Mouse (Mus musculus): Measurements from ENCODE around the gene Lamb1. TPM values are rescaled to one million over a fixed set of nuclear protein-coding genes. Genes with fewer than 3 reads are reported as not detected.

The Lamb1 gene
- polyA plus RNA-seq, 1 experiment from 2014 or later, result 32.4 TPM

DNA sequence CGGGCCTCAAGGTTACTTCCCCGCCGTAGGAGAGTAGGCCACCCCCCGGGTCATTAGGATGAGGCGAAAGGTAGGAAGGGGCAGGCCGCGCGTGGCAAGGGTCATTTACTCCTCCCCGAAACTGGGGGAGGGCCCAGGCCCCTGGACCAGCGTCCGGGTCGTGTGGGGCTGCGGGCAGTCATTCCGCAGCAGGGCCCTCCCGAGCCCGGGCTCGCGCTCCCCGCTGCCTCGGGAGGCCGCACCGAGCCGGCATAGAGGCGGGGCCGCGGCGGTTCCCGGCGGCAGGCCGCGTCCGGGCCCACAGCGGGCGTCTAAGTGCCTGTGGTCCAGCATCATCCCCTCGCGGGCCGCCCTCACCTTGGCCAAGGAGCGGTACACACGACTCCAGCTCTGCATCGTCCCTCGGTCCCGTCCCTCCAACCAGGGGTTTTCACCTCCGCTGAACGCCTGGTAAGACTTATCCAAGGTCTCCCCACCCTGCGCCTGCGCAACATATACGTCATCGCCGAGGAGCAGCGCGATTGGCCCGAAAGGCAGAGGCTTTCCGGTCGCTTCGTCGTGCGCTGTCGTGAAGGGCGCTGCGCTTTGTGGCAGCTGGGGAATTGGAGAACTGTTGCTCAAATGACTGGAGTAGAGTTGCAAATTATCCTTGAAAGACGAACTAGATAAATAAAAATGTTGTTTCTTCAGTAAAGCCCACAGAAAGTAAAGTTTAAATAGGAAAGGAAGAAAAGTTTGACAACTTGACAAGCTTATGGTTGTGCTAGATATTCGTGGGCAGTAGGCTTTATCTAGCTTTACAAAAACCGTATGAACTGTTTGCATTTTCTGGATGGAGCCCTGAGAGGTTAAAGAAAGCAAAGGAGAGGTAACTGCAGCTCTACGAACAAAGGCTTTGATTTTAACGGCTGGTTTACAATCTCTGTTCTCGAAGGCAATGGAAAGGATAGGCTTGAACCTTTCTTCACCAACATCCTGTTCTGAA lies 86.2 kb downstream of the Lamb1 start, which contains the start of gene Dld:
Gene Dld, minus strand, starts transcription at position 510 of the 985 bp plus-strand sequence.
- peaks cover 5% of the 10 kb centered on the region for H3K4me1 ChIP-seq (ENCODE audit: control insufficient read depth, insufficient read depth, low read length)
- WGBS, result 6% methylated on average over 59 of the region's 66 CpGs
- H3K4me2 ChIP-seq (ENCODE audit: low read depth), result peak within 1 kb of the TSS; percentile 88
- ATAC-seq (ENCODE audit: insufficient read depth, low FRiP score, low TSS enrichment), result peak; percentile 99
- H3K36me3 ChIP-seq (ENCODE audit: control insufficient read depth, insufficient read depth, low read length), result peaks cover 3% of the 10 kb centered on the region; the same call in 1 of the 2 replicates
- peak; percentile 97 for DNase-seq (ENCODE audit: low spot score)
- H3K27ac ChIP-seq (ENCODE audit: low read depth, low read length), result peak within 1 kb of the TSS; percentile 27; the same call in 1 of the 2 replicates
- H3K9me3 ChIP-seq (ENCODE audit: control insufficient read depth, low read length), result no peaks in the 10 kb centered on the region
- H3K4me3 ChIP-seq (ENCODE audit: low read depth, low read length), result peak within 1 kb of the TSS; percentile 97
- no peaks in the 10 kb centered on the region for H3K27me3 ChIP-seq (ENCODE audit: control insufficient read depth, insufficient read depth, low read length)
- peak within 1 kb of the TSS; percentile 92 for H3K9ac ChIP-seq (ENCODE audit: low read length)

DNA sequence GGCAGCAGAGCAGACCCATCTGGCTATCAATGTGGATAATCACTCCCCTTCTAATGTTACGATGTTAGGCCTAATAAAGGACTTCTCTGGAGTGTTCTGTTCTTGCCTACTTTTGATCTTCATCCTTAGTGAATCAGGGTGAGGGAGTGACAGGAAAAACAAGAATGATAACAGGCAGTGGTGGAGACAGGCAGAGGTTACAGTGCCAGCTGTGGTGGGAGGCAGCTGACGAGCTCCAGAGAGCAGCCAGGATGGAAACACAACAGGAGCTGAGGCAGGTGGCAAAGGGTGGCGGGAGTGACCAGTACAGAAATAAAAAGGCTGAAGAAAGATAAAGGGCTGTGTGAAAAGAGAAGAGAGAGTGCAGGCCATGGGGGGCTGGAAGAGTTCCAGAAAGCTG lies 101.4 kb downstream of the Lamb1 start:
- DNase-seq (ENCODE audit: low spot score), result no peak
- ATAC-seq (ENCODE audit: insufficient read depth, low FRiP score, low TSS enrichment), result no peak
- WGBS, result 64% methylated on average over 3 of the region's 3 CpGs

DNA sequence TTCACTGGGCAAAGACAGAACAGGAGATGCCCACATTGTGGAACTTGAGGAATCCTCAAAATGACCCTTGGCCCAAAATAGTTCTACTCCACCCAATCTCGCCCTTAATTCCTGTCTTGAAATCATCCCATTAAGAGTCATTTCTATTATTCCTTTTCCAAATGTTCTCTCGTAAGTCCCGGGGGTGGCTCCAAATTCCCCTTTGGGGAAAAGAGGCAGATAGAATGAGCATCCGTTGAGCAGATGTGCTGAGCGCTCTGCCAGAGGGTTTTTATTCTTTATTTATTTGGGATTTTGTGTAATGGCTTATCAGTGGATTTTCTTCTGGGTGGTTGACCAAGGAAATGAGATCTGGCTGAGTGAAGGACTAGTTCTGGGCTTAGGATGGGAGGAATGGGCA lies 102.7 kb downstream of the Lamb1 start:
- Histone ChIP-seq H3K36me3 (ENCODE audit: control insufficient read depth, insufficient read depth, low read length) (no peaks in the 10 kb centered on the region), H3K9me3 (ENCODE audit: control insufficient read depth, low read length) (no peaks in the 10 kb centered on the region), H3K4me1 (ENCODE audit: control insufficient read depth, insufficient read depth, low read length) (no peaks in the 10 kb centered on the region), H3K9ac (ENCODE audit: low read length) (no peak overlapping the region), H3K27me3 (ENCODE audit: control insufficient read depth, insufficient read depth, low read length) (no peaks in the 10 kb centered on the region), H3K4me3 (ENCODE audit: low read depth, low read length) (no peak overlapping the region), H3K4me2 (ENCODE audit: low read depth) (no peak overlapping the region), H3K27ac (ENCODE audit: low read depth, low read length) (no peak overlapping the region)
- no peak for DNase-seq (ENCODE audit: low spot score)
- no peak for ATAC-seq (ENCODE audit: insufficient read depth, low FRiP score, low TSS enrichment)
- WGBS, result 88% methylated on average over 5 of the region's 5 CpGs

More for the DNA sequence above, 101.4 kb downstream of the Lamb1 start:
- Histone ChIP-seq H3K27ac (ENCODE audit: low read depth, low read length) (no peak overlapping the region), H3K9ac (ENCODE audit: low read length) (no peak overlapping the region), H3K4me3 (ENCODE audit: low read depth, low read length) (no peak overlapping the region), H3K36me3 (ENCODE audit: control insufficient read depth, insufficient read depth, low read length) (no peaks in the 10 kb centered on the region), H3K4me2 (ENCODE audit: low read depth) (no peak overlapping the region), H3K4me1 (ENCODE audit: control insufficient read depth, insufficient read depth, low read length) (no peaks in the 10 kb centered on the region), H3K27me3 (ENCODE audit: control insufficient read depth, insufficient read depth, low read length) (no peaks in the 10 kb centered on the region), H3K9me3 (ENCODE audit: control insufficient read depth, low read length) (no peaks in the 10 kb centered on the region)

DNA sequence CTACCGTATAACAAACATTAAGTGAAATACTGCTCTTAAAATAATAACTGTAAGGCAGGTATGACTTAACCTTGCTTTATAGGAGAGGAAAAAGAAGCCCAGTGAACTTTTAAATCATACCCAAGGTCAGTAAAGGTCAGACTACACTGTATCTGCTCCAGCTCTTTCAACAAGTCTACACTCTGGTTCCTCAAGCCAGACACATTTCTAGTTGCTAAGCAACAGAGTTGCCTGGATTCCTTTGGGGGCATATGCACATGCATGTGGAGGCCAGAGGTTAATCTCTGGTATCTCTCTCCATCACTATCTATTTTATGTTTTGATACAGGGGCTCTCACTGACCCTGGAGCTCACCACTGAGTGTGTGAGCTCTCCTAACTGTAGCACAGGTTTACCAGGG lies 104.1 kb downstream of the Lamb1 start:
- no peaks in the 10 kb centered on the region for H3K27me3 ChIP-seq (ENCODE audit: control insufficient read depth, insufficient read depth, low read length)
- no peaks in the 10 kb centered on the region for H3K36me3 ChIP-seq (ENCODE audit: control insufficient read depth, insufficient read depth, low read length)
- H3K4me2 ChIP-seq (ENCODE audit: low read depth), result no peak overlapping the region
- no peaks in the 10 kb centered on the region for H3K9me3 ChIP-seq (ENCODE audit: control insufficient read depth, low read length)
- H3K9ac ChIP-seq (ENCODE audit: low read length), result no peak overlapping the region
- ATAC-seq (ENCODE audit: insufficient read depth, low FRiP score, low TSS enrichment) (no peak), DNase-seq (ENCODE audit: low spot score) (no peak)
- WGBS, result 91% methylated on average over 1 of the region's 1 CpGs
- no peak overlapping the region for H3K27ac ChIP-seq (ENCODE audit: low read depth, low read length)
- H3K4me1 ChIP-seq (ENCODE audit: control insufficient read depth, insufficient read depth, low read length), result no peaks in the 10 kb centered on the region
- H3K4me3 ChIP-seq (ENCODE audit: low read depth, low read length), result no peak overlapping the region

DNA sequence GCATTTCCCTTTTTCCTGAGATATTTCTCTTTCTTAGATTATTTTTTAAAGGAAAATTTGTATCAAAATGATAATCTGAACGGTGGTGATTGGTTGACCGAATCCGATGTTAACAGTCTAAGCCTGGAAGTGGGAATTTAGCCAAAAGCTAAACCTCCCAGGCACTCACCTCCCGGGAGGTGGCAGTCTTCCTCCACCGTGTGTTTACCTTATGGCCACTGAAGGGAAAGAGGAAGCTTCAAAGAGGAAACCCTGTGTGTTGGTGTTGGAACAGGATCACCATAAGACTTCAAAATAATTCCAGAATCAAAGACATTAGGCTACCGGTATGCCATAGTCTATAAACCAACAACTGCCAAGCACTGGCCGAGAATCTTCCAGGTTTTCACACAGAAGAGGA lies 104.6 kb downstream of the Lamb1 start:
- no peaks in the 10 kb centered on the region for H3K27me3 ChIP-seq (ENCODE audit: control insufficient read depth, insufficient read depth, low read length)
- DNase-seq (ENCODE audit: low spot score) (no peak), ATAC-seq (ENCODE audit: insufficient read depth, low FRiP score, low TSS enrichment) (no peak)
- 95% methylated on average over 7 of the region's 7 CpGs for WGBS
- H3K4me3 ChIP-seq (ENCODE audit: low read depth, low read length), result no peak overlapping the region
- no peak overlapping the region for H3K4me2 ChIP-seq (ENCODE audit: low read depth)
- H3K27ac ChIP-seq (ENCODE audit: low read depth, low read length), result no peak overlapping the region
- H3K36me3 ChIP-seq (ENCODE audit: control insufficient read depth, insufficient read depth, low read length), result no peaks in the 10 kb centered on the region
- H3K9me3 ChIP-seq (ENCODE audit: control insufficient read depth, low read length), result no peaks in the 10 kb centered on the region
- H3K4me1 ChIP-seq (ENCODE audit: control insufficient read depth, insufficient read depth, low read length), result no peaks in the 10 kb centered on the region
- H3K9ac ChIP-seq (ENCODE audit: low read length), result no peak overlapping the region

DNA sequence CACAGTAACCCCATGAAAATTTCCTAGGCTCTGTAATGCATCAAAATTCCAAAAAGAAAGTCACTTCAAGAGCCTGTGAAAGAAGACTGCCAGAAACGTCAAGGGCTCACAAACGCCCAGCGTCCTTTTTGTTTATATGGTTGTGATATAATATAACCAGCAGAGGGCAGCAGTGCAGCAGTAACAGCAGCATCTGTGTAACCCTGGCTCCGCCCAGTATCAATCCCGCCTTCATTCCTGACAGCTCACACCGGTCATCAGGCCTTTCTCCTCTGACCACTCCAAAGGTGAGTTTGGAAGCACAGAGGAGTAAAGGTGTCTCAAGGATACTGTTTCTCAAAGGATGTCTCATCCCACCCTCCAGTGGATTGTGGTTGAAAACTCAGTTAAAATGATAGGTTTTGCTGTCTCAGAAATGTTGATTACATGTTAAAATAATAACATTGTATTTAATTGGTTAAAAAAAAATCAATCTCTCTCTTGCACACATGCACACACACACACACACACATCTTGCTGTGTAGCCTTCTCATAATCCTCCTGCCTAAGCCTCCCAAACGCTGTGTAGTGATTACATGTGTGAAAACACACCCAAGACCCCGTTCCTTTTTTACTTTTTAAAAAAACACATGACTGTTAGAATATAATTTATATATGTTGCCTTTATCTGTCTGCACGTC lies 109.7 kb downstream of the Lamb1 start:
- 40% methylated on average over 9 of the region's 9 CpGs for WGBS

DNA sequence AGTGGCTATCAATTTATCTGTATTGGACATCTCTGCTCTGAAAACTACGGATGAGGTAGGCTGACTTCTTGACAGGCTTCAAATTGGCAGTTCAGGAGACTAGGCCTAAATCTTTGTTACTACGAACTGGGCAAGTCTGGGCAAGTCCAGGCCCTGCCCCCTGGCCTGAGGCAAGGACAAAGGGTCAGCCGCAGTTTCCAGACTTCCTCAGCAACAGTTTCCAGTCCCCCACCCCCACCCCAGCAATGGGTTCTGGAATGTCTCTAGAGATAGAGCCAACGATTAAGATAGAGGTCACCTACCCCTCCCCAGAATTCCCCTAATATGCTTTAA lies 110.2 kb downstream of the Lamb1 start:
- Histone ChIP-seq H3K9ac (ENCODE audit: low read length) (no peak overlapping the region), H3K36me3 (ENCODE audit: control insufficient read depth, insufficient read depth, low read length) (no peaks in the 10 kb centered on the region)
- ATAC-seq (ENCODE audit: insufficient read depth, low FRiP score, low TSS enrichment), result no peak

More for the DNA sequence above, 109.7 kb downstream of the Lamb1 start:
- H3K4me3 ChIP-seq (ENCODE audit: low read depth, low read length), result no peak overlapping the region
- H3K36me3 ChIP-seq (ENCODE audit: control insufficient read depth, insufficient read depth, low read length), result no peaks in the 10 kb centered on the region
- no peak overlapping the region for H3K27ac ChIP-seq (ENCODE audit: low read depth, low read length)
- no peak overlapping the region for H3K4me2 ChIP-seq (ENCODE audit: low read depth)
- peak; percentile 63 for ATAC-seq (ENCODE audit: insufficient read depth, low FRiP score, low TSS enrichment)
- no peaks in the 10 kb centered on the region for H3K9me3 ChIP-seq (ENCODE audit: control insufficient read depth, low read length)
- no peaks in the 10 kb centered on the region for H3K4me1 ChIP-seq (ENCODE audit: control insufficient read depth, insufficient read depth, low read length)
- H3K9ac ChIP-seq (ENCODE audit: low read length), result no peak overlapping the region
- no peaks in the 10 kb centered on the region for H3K27me3 ChIP-seq (ENCODE audit: control insufficient read depth, insufficient read depth, low read length)
- peak; percentile 71 for DNase-seq (ENCODE audit: low spot score)

DNA sequence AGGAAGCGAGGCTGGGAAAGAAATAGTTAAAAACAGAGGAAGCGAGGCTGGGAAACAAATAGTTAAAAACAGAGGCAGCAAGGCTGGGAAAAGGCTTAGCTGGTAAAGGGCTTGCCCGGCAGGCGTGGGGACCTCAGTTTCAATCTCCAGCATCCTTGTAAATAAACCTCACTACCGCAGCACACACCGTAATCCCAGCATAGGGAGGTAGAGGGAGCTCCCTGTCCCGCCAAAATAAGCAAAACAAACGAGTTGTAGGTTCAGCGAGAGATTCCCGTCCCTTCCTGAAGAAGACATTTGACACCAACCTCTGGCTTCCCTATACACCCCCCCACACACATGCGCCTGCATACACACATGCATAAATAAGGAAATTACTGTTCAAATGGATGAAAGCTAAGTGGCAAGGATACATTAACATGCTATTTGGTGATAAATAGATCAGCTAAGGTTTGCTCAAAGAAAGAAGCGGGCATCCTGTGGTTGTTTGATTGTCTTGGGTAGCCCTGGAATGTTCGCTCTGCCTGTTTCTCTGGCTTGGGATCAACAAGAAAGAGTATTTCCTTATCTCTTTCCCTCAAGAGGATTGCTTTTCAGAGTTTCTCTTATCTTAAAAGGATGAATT lies 111.4 kb downstream of the Lamb1 start:
- H3K9ac ChIP-seq (ENCODE audit: low read length), result no peak overlapping the region
- H3K4me1 ChIP-seq (ENCODE audit: control insufficient read depth, insufficient read depth, low read length), result no peaks in the 10 kb centered on the region
- DNase-seq (ENCODE audit: low spot score) (peak; percentile 39), ATAC-seq (ENCODE audit: insufficient read depth, low FRiP score, low TSS enrichment) (no peak)
- no peaks in the 10 kb centered on the region for H3K27me3 ChIP-seq (ENCODE audit: control insufficient read depth, insufficient read depth, low read length)
- H3K4me3 ChIP-seq (ENCODE audit: low read depth, low read length), result no peak overlapping the region
- no peaks in the 10 kb centered on the region for H3K9me3 ChIP-seq (ENCODE audit: control insufficient read depth, low read length)
- WGBS, result 21% methylated on average over 13 of the region's 13 CpGs
- H3K36me3 ChIP-seq (ENCODE audit: control insufficient read depth, insufficient read depth, low read length), result no peaks in the 10 kb centered on the region
- no peak overlapping the region for H3K27ac ChIP-seq (ENCODE audit: low read depth, low read length)
- H3K4me2 ChIP-seq (ENCODE audit: low read depth), result peak overlapping the region; percentile 19

More for the DNA sequence above, 110.2 kb downstream of the Lamb1 start:
- H3K27ac ChIP-seq (ENCODE audit: low read depth, low read length), result no peak overlapping the region
- H3K4me1 ChIP-seq (ENCODE audit: control insufficient read depth, insufficient read depth, low read length), result no peaks in the 10 kb centered on the region
- no peak overlapping the region for H3K4me2 ChIP-seq (ENCODE audit: low read depth)
- 77% methylated on average over 4 of the region's 4 CpGs for WGBS
- no peak overlapping the region for H3K4me3 ChIP-seq (ENCODE audit: low read depth, low read length)
- no peak for DNase-seq (ENCODE audit: low spot score)
- H3K27me3 ChIP-seq (ENCODE audit: control insufficient read depth, insufficient read depth, low read length), result no peaks in the 10 kb centered on the region
- no peaks in the 10 kb centered on the region for H3K9me3 ChIP-seq (ENCODE audit: control insufficient read depth, low read length)
